Mouse (Mus musculus) layer of hippocampus, adult 9-10 months (tissue): ENCODE measurements around the gene Pip5k1c.

Experiments used
- DNase-seq: peaks from one replicate; pipeline ENCODE4 v3.0.0; 2022; ENCODE audit warnings: low spot score

Pip5k1c gene

GRCm38 (mm10) chr10:81349961-81350350 lies 57.2 kb downstream of the Pip5k1c start:
- no peak for DNase-seq

GRCm38 (mm10) chr10:81350351-81351063 lies 57.7 kb downstream of the Pip5k1c start, which contains the start of gene Hmg20b:
Gene Hmg20b, minus strand, starts transcription at chr10:81350480.
- peak; percentile 98 for DNase-seq

GRCm38 (mm10) chr10:81351678-81352291 lies 59.0 kb downstream of the Pip5k1c start:
- no peak for DNase-seq

GRCm38 (mm10) chr10:81354738-81355477 lies 62.1 kb downstream of the Pip5k1c start:
- DNase-seq, result no peak

- no peak for DNase-seq
These were observed 62.8 kb downstream of the Pip5k1c start for GRCm38 (mm10) chr10:81355533-81355932.

GRCm38 (mm10) chr10:81356352-81356990 lies 63.7 kb downstream of the Pip5k1c start:
- no peak for DNase-seq

- DNase-seq, result peak; percentile 60
These were observed 64.5 kb downstream of the Pip5k1c start, which contains the start of gene Mfsd12 for GRCm38 (mm10) chr10:81356991-81357844. Gene Mfsd12, plus strand, starts transcription at chr10:81357491.

- no peak for DNase-seq
These were observed 65.4 kb downstream of the Pip5k1c start for GRCm38 (mm10) chr10:81358209-81358608.

- DNase-seq, result no peak
These were observed 66.1 kb downstream of the Pip5k1c start for GRCm38 (mm10) chr10:81358841-81359240.

GRCm38 (mm10) chr10:81360721-81361120 lies 68.0 kb downstream of the Pip5k1c start:
- DNase-seq, result no peak

- DNase-seq, result no peak
These were observed 69.7 kb downstream of the Pip5k1c start for GRCm38 (mm10) chr10:81362336-81362949.

- no peak for DNase-seq
These were observed 70.9 kb downstream of the Pip5k1c start for GRCm38 (mm10) chr10:81363436-81364346.

- DNase-seq, result no peak
These were observed 71.9 kb downstream of the Pip5k1c start for GRCm38 (mm10) chr10:81364666-81365065.

- DNase-seq, result no peak
These were observed 72.3 kb downstream of the Pip5k1c start for GRCm38 (mm10) chr10:81365073-81365472.

GRCm38 (mm10) chr10:81365672-81366476 lies 73.1 kb downstream of the Pip5k1c start, which contains the start of gene 4930404N11Rik:
Gene 4930404N11Rik, minus strand, starts transcription at chr10:81365816.
- no peak for DNase-seq

- no peak for DNase-seq
These were observed 73.9 kb downstream of the Pip5k1c start for GRCm38 (mm10) chr10:81366477-81367206.

GRCm38 (mm10) chr10:81367207-81367495 lies 74.4 kb downstream of the Pip5k1c start:
- no peak for DNase-seq
